Mouse (Mus musculus): ENCODE measurements around the gene Steap2.
"Not testable (repeated sequence)": the region's sequence is repeated elsewhere in the genome, so short reads cannot be mapped to it uniquely, and the experiment has no call there.

The Steap2 gene

DNA sequence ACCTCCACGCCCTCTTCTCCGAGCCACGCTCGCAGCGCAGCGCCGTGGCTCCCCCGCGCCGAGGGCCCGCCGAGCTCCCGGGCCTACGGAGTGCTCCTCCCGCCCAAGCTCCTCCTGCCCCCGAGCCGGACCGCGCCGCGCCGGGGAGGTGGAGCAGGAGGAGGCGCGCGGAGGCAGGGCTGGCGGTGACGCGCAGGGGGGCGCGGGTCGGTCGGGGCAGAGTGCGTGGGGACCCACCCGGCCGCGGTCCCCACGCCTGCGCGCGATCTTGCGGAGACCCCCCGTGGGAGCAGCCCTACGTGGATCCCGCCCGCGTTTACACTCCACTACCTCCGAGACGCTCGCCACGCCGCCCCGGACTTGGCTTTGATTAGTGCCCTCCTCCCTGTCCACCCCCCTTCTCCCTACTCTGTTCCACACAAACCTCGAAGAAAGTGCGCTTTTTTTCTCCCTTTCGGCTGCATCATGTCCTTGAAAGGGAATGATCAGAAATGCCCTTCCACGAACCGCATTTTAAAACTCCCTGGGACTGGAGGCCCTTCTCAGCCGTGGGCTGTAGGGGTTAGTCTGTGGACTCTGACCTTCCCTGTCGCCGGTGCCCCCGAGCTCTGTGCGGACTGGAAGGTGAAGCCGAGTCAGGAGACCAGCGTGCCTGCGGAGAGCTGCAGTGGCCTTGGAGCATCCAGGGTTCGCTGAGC, at the start of gene Steap2:
TSS of gene Steap2 (minus strand) at position 623 of the 698 bp plus-strand sequence.
- peak; percentile 50 for DNase-seq

DNA sequence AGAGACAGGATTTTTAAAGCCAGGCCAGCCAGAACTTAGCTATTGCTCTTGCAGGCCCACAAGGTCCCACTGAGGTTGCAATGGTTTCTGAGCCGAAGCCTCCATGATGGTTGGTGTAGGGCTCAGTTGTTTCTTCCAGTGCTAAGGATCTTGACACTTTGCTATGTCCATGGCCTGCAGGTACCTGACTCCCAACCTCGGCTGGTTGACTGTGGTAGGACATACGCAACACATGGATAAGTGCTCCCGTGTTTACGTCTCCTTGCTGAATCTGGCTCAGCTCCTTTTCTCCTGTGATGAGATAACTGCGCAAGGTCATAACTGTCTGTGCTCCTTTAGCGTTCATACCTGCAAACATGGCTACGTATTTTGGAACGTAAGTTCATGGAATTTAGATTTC, 40.1 kb upstream of the Steap2 start:
- DNase-seq, result no peak

- no peak for DNase-seq
Measured at GRCm38 (mm10) chr5:5732858-5733257, 38.5 kb upstream of the Steap2 start.

- no peak for DNase-seq
Measured at GRCm38 (mm10) chr5:5732208-5732607, 37.8 kb upstream of the Steap2 start.

- no peak for DNase-seq
Measured at GRCm38 (mm10) chr5:5729904-5730303, 35.5 kb upstream of the Steap2 start.

DNA sequence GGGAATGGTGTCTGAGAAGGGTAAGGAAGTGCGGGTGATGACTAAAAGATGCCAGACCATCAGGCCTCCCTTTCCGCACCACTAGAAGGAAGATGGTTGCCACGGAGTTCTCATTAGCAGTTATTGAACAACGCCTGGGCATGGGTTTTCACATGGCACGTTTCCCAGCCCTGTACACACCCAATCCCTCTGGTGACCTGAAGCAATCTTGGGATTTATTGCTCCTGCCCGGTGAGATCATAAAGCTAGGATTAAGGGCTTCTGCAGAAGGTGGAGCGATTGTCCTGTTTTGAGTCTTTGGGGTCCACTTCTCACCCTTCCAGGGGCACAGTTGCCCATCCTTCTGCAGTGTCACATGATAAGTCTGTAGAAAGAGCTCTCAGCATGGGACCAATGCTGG, 27.8 kb upstream of the Steap2 start:
- no peak for DNase-seq

DNA sequence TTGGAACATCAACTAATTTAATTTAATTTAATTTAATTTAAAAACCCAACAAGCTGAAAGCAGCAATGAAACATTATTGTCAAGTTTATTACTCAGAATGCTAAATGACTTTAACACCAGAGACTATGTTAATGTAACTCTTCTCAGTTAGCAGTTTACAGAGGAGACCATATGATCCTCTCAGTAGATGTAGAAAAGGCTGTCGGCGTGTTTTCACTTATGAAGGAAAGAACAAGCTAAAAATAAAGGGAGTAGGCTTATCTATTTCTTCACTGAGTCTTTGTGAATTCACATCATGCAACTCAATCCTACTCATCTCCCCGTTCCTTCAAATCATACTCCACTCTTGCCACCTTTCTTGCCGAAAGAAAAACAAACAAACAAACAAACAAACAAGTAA, 16.7 kb upstream of the Steap2 start:
- no peak for DNase-seq

DNA sequence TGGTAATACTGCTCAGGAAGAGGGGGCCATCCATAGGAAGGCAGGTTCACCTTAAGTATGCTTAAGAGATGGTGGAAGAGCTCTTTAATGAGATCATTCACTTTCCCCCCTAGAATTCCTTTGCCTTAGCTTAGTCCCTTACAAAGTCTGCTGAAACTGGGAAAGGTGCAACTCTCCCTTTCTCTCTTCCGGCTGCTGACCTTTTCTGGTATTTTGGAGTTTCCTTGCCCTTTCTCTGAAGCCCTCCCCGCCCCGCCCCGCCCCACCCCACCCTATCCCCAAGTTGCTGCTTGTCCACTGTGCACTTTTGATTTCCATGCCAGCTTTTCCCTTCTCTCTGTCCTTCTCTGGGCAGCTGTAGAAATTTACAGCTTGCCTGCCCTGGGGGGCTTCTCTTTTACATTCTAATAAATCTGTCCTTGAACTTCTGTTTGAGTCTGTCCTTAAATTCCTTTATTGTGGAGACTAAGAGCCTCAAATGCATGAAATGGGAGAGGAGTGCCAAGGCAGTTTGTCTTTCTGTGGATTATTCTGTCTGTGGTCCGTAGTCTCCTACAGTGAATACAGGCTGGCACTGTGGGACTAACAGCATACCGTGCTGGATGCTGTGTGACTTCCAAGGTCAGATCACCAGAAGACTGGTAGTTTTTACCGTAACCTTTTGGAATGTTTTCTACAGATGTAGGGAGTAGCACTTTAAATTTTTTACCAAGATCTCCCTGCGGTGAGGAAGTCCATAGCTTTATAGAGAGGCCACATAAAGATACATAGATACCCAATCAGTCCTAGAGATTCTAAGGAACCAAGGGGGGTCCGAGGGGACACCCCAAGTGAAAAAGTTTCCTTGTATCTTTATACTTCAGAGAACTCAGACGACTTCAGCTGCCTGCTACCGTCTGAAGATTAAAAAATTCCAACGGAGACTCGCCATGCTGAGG, 13.2 kb upstream of the Steap2 start:
- no peak for DNase-seq

DNA sequence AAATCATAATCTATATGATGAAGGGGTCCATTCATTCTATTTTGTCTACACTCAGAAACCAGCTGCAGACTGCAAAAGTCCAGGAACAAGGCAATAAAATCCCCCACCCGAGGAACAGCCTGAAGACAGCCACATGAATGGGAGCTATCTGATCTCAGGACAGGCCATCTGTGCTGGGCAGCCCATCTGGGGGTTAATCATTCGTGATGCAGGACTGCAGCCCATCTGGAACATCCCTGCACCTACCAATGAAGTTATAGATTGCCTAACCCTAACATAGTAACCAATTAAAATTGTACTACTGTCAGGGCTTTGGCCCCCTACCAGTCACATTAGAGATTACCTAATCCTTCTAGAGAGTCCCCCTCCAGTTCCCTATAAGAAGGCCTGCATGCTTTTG, 10.6 kb upstream of the Steap2 start:
- DNase-seq, result no peak

GRCm38 (mm10) chr5:5700386-5700785, 6.0 kb upstream of the Steap2 start:
- DNase-seq, result no peak

- no peak for DNase-seq
Measured at GRCm38 (mm10) chr5:5698830-5699229, 4.5 kb upstream of the Steap2 start.

DNA sequence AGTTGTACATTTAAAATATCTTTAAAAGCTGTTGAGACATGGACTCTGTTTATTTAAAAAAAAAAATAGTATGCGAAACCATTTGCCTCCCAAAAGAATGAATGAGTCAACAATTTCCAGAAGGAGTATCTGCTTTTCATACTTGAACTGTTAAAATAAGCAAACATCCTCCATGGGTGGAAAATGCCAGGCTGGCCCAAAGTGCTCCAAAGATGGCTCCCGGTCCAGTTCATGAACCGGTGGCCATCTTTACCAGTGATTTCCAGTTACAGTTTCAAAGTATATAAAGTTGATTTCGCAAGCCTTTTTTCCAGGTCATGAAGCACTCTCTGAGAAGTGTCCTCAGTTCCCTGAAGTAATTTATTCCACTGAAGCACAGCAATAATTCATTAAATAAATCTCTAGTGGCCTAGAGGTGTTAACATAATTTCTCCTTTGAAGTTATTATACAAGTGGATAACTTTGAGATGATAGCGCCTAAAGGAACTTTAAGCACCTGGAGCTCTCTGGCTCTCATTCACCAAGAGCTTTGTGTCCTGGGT, 1.1 kb upstream of the Steap2 start:
- DNase-seq, result no peak

- peak; percentile 25 for DNase-seq
Measured at GRCm38 (mm10) chr5:5693541-5693955, 830 bp downstream of the Steap2 start.

GRCm38 (mm10) chr5:5692167-5692738, 2.1 kb downstream of the Steap2 start:
- no peak for DNase-seq

- DNase-seq, result no peak
Measured at GRCm38 (mm10) chr5:5688945-5689540, 5.3 kb downstream of the Steap2 start.

- no peak for DNase-seq
Measured at GRCm38 (mm10) chr5:5688228-5688627, 6.2 kb downstream of the Steap2 start.

DNA sequence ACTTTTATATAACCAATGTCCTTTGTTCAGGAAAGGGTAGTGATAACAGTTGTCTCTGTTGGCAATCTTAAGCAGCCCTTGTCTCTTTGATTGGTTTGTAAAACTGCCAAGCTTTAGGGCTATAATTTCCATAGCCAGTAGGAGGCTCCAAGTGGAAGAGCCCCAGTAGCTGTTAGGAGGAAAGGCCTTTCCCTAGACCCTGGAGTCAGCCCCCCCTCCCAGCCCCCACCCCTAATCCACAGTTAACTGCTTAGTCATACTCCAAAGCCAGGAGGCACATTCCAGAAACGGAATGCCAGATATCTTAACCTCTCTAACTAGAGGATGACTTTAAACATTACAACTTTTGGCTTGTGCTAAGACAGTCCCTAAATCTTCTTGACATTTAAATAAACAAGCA, 7.4 kb downstream of the Steap2 start:
- no peak for DNase-seq

- DNase-seq, result not testable (repeated sequence)
Measured at GRCm38 (mm10) chr5:5684946-5685345, 9.4 kb downstream of the Steap2 start.

DNA sequence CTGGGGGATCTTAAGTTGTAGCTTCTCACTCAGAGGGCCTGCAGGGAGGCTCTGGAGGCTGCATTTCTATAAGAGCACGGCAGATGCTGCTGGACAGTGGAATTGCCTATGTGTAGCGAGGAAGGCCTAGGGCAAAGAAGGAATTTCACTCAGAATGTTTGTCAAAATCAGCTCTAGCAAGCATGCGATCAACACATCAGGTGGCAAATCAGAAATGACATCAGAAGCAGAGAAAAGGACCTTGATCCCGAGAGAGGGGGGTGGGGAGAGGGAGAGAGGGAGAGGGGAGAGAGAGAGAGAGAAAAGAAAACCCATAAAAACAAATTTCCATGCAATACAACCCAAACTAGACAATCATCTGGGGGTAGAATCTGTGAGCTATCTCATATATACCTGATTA, 11.1 kb downstream of the Steap2 start:
- no peak for DNase-seq

GRCm38 (mm10) chr5:5679459-5679858, 14.9 kb downstream of the Steap2 start:
- DNase-seq, result no peak

DNA sequence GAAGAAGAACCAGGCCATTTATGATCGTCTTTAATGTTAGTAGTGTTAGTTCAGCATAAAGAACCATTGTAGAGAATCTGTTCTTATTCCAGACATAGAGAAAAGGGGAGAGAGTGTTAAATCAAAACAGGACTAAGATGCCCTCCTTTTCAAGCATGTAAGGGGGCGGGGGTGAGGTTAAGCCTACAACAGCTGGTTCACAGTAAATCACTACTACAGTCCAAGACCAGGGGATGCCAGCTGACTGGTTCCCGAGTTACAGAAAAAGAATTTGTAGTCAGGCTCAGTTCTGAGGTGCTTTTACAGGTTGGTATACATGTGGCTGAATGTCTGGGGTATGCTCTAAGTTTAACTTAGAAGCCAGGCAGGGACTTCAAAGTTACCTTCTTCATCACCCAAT, 18.3 kb downstream of the Steap2 start:
- DNase-seq, result no peak

GRCm38 (mm10) chr5:5668920-5669319, 25.5 kb downstream of the Steap2 start:
- DNase-seq, result no peak

DNA sequence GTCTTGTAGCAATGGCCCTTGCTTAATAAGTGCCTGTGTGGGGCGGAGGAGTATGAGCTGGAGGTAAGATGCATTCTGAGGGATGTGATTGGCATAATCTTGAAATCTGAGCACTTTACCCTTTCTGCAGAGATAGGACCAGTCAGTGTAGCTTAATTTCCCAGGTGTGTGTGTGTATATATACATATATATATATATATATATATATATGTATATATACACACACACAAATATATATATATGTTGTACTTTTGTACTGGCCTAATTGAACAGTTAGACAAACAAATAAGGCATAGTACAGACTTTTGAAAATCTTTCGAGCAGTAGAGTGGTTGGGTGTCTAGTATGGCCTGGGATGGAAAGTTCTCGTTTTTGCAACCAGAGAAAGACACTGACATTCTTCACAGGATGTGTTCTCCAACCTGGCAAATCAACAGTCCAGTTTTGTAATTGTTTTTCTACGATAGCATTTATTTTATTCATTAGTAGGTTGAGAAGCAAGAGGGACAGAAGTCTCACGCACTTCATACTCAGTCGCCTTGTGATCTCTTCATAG, 29.9 kb downstream of the Steap2 start:
- DNase-seq, result no peak

Data from cerebellum, adult 8-10 months (tissue).